Mouse (Mus musculus): ENCODE data around the gene Gm20388. TPM values are rescaled to one million over a fixed set of nuclear protein-coding genes. Genes with fewer than 3 reads are reported as not detected.
A peak's percentile ranks its signal among the peaks of the same experiment; 100 is the strongest.

Gm20388 gene
- polyA plus RNA-seq, 1 experiment = 23.9 TPM

GRCm38 (mm10) chr8:121530639-121531038 lies 1620.0 kb downstream of the Gm20388 start:
- Histone ChIP-seq H3K4me1 (ENCODE audit: control insufficient read depth, insufficient read depth, low read length) (no peaks in the 10 kb centered on the region), H3K4me3 (ENCODE audit: insufficient read depth, low read length) (no peak overlapping the region), H3K27ac (ENCODE audit: insufficient read depth, low read length) (no peak overlapping the region)
- no peak for TF ChIP-seq CTCF (IDR thresholded peaks at IDR 0.05; ENCODE audit: extremely low read depth, insufficient read depth, low read length)

GRCm38 (mm10) chr8:121532381-121532780 lies 1621.7 kb downstream of the Gm20388 start:
- no peak overlapping the region for H3K27ac ChIP-seq (ENCODE audit: insufficient read depth, low read length)
- no peak overlapping the region for H3K4me3 ChIP-seq (ENCODE audit: insufficient read depth, low read length)
- TF ChIP-seq CTCF (IDR thresholded peaks at IDR 0.05; ENCODE audit: extremely low read depth, insufficient read depth, low read length) = peak; percentile 40
- TF ChIP-seq POLR2A (IDR thresholded peaks at IDR 0.05; ENCODE audit: extremely low read depth, insufficient read depth, low read length) = no peak
- H3K4me1 ChIP-seq (ENCODE audit: control insufficient read depth, insufficient read depth, low read length) = no peaks in the 10 kb centered on the region

- H3K4me3 ChIP-seq (ENCODE audit: insufficient read depth, low read length) = no peak overlapping the region
- no peaks in the 10 kb centered on the region for H3K4me1 ChIP-seq (ENCODE audit: control insufficient read depth, insufficient read depth, low read length)
- TF ChIP-seq POLR2A (IDR thresholded peaks at IDR 0.05; ENCODE audit: extremely low read depth, insufficient read depth, low read length) = no peak
- TF ChIP-seq CTCF (IDR thresholded peaks at IDR 0.05; ENCODE audit: extremely low read depth, insufficient read depth, low read length) = no peak
- no peak overlapping the region for H3K27ac ChIP-seq (ENCODE audit: insufficient read depth, low read length)
Observed at GRCm38 (mm10) chr8:121541862-121542261, 1631.2 kb downstream of the Gm20388 start.

GRCm38 (mm10) chr8:121542901-121543300 lies 1632.3 kb downstream of the Gm20388 start:
- Histone ChIP-seq H3K4me1 (ENCODE audit: control insufficient read depth, insufficient read depth, low read length) (no peaks in the 10 kb centered on the region), H3K27ac (ENCODE audit: insufficient read depth, low read length) (no peak overlapping the region), H3K4me3 (ENCODE audit: insufficient read depth, low read length) (no peak overlapping the region)
- no peak for TF ChIP-seq POLR2A (IDR thresholded peaks at IDR 0.05; ENCODE audit: extremely low read depth, insufficient read depth, low read length)
- TF ChIP-seq CTCF (IDR thresholded peaks at IDR 0.05; ENCODE audit: extremely low read depth, insufficient read depth, low read length) = no peak

- H3K4me3 ChIP-seq (ENCODE audit: insufficient read depth, low read length) = no peak within 1 kb of the TSS
- H3K4me1 ChIP-seq (ENCODE audit: control insufficient read depth, insufficient read depth, low read length) = no peaks in the 10 kb centered on the region
- no peak within 1 kb of the TSS for H3K27ac ChIP-seq (ENCODE audit: insufficient read depth, low read length)
- TF ChIP-seq POLR2A (IDR thresholded peaks at IDR 0.05; ENCODE audit: extremely low read depth, insufficient read depth, low read length) (no peak), CTCF (IDR thresholded peaks at IDR 0.05; ENCODE audit: extremely low read depth, insufficient read depth, low read length) (no peak)
Observed at GRCm38 (mm10) chr8:121544276-121544785, 1633.7 kb downstream of the Gm20388 start, which contains the start of gene 1700018B08Rik. Gene 1700018B08Rik (minus strand): TSS chr8:121544320.

GRCm38 (mm10) chr8:121544936-121545335 lies 1634.3 kb downstream of the Gm20388 start:
- no peak overlapping the region for H3K27ac ChIP-seq (ENCODE audit: insufficient read depth, low read length)
- H3K4me1 ChIP-seq (ENCODE audit: control insufficient read depth, insufficient read depth, low read length) = no peaks in the 10 kb centered on the region
- H3K4me3 ChIP-seq (ENCODE audit: insufficient read depth, low read length) = no peak overlapping the region
- TF ChIP-seq CTCF (IDR thresholded peaks at IDR 0.05; ENCODE audit: extremely low read depth, insufficient read depth, low read length) (no peak), POLR2A (IDR thresholded peaks at IDR 0.05; ENCODE audit: extremely low read depth, insufficient read depth, low read length) (no peak)

GRCm38 (mm10) chr8:121547132-121547531 lies 1636.5 kb downstream of the Gm20388 start:
- no peak overlapping the region for H3K27ac ChIP-seq (ENCODE audit: insufficient read depth, low read length)
- TF ChIP-seq POLR2A (IDR thresholded peaks at IDR 0.05; ENCODE audit: extremely low read depth, insufficient read depth, low read length) (no peak), CTCF (IDR thresholded peaks at IDR 0.05; ENCODE audit: extremely low read depth, insufficient read depth, low read length) (peak; percentile 87)
- H3K4me1 ChIP-seq (ENCODE audit: control insufficient read depth, insufficient read depth, low read length) = no peaks in the 10 kb centered on the region
- no peak overlapping the region for H3K4me3 ChIP-seq (ENCODE audit: insufficient read depth, low read length)

- no peak overlapping the region for H3K27ac ChIP-seq (ENCODE audit: insufficient read depth, low read length)
- H3K4me1 ChIP-seq (ENCODE audit: control insufficient read depth, insufficient read depth, low read length) = no peaks in the 10 kb centered on the region
- no peak overlapping the region for H3K4me3 ChIP-seq (ENCODE audit: insufficient read depth, low read length)
- no peak for TF ChIP-seq POLR2A (IDR thresholded peaks at IDR 0.05; ENCODE audit: extremely low read depth, insufficient read depth, low read length)
- no peak for TF ChIP-seq CTCF (IDR thresholded peaks at IDR 0.05; ENCODE audit: extremely low read depth, insufficient read depth, low read length)
Observed at GRCm38 (mm10) chr8:121550056-121550455, 1639.4 kb downstream of the Gm20388 start.

- Histone ChIP-seq H3K4me3 (ENCODE audit: insufficient read depth, low read length) (no peak overlapping the region), H3K27ac (ENCODE audit: insufficient read depth, low read length) (no peak overlapping the region)
Observed at GRCm38 (mm10) chr8:121551065-121551985, 1640.7 kb downstream of the Gm20388 start.

GRCm38 (mm10) chr8:121552506-121552905 lies 1641.9 kb downstream of the Gm20388 start:
- Histone ChIP-seq H3K4me3 (ENCODE audit: insufficient read depth, low read length) (no peak overlapping the region), H3K27ac (ENCODE audit: insufficient read depth, low read length) (no peak overlapping the region), H3K4me1 (ENCODE audit: control insufficient read depth, insufficient read depth, low read length) (no peaks in the 10 kb centered on the region)
- no peak for TF ChIP-seq POLR2A (IDR thresholded peaks at IDR 0.05; ENCODE audit: extremely low read depth, insufficient read depth, low read length)
- no peak for TF ChIP-seq CTCF (IDR thresholded peaks at IDR 0.05; ENCODE audit: extremely low read depth, insufficient read depth, low read length)

More at GRCm38 (mm10) chr8:121551065-121551985, 1640.7 kb downstream of the Gm20388 start:
- H3K4me1 ChIP-seq (ENCODE audit: control insufficient read depth, insufficient read depth, low read length) = no peaks in the 10 kb centered on the region
- TF ChIP-seq POLR2A (IDR thresholded peaks at IDR 0.05; ENCODE audit: extremely low read depth, insufficient read depth, low read length) = no peak
- TF ChIP-seq CTCF (IDR thresholded peaks at IDR 0.05; ENCODE audit: extremely low read depth, insufficient read depth, low read length) = no peak

Data from cortical plate, adult 2 months (tissue).